Mouse (Mus musculus) ES-E14 (cell line): ENCODE data around the gene Nek7.

Source experiments
- MAFK ChIP-seq: IDR thresholded peaks from 2 replicates; pipeline ENCODE4 v1.6.1; 2014; ENCODE audit warnings: mild to moderate bottlenecking, low read depth, low read length, inconsistent platforms; ENCODE audit not compliant: insufficient read depth
- ZNF384 ChIP-seq: IDR thresholded peaks from 2 replicates; pipeline ENCODE4 v1.6.1; 2012; ENCODE audit warnings: low read depth, low read length, inconsistent platforms

- TF ChIP-seq MAFK (no peak), ZNF384 (no peak)
These were observed 29.4 kb downstream of the Nek7 start for GRCm38 (mm10) chr1:138590451-138591022.
